ENCODE assay signal across 9 mouse cellular contexts in genomic region chr12:74293624-74294023, GRCm38 (mm10). TPM values are rescaled to one million over a fixed set of nuclear protein-coding genes. Genes with fewer than 3 reads are reported as not detected.
DNase-seq lines count a peak whose midpoint lies in the region; ATAC-seq and TF ChIP-seq lines count a peak whose summit lies in the region.
"Had no signal": no experiment of that assay in that cellular context is flagged by ENCODE, and none has a peak within 500 bp of the region (broad histone marks: within the 10 kb centered on the region; RNA-seq: fewer than 3 reads in every experiment).

No protein-coding gene starts in this region.

- no peaks in the 10 kb centered on the region for H3K27me3 ChIP-seq in cerebellum, adult 2 months (ENCODE audit: control insufficient read depth, insufficient read depth, low read length)
- no peaks in the 10 kb centered on the region for H3K27me3 ChIP-seq in forebrain, postnatal 0 days (ENCODE audit: insufficient read depth, low read length)

- H3K9ac ChIP-seq in forebrain, postnatal 0 days: no peak overlapping the region
- H3K9ac ChIP-seq: heart, embryonic 13.5 days had no signal

- H3K4me3 ChIP-seq in cerebellum, adult 2 months (replicated peaks; ENCODE audit: insufficient read depth, low read depth, low read length): no peak overlapping the region
- H3K4me3 ChIP-seq in forebrain, postnatal 0 days (ENCODE audit: low read depth, low read length): no peak overlapping the region
- H3K4me3 ChIP-seq: heart, embryonic 13.5 days had no signal

- no peaks in the 10 kb centered on the region for H3K9me3 ChIP-seq in forebrain, postnatal 0 days (ENCODE audit: low read length)
- H3K9me3 ChIP-seq: heart, embryonic 13.5 days had no signal

- TF ChIP-seq CTCF in cerebellum, adult 2 months (IDR thresholded peaks at IDR 0.05; ENCODE audit: borderline replicate concordance, insufficient read depth, low read depth, low read length): peak; percentile 48; the same call in 1 of the 2 replicates
- peak; percentile 86 for TF ChIP-seq CTCF in forebrain, postnatal 0 days (IDR thresholded peaks at IDR 0.05; ENCODE audit: low read depth)

- H3K4me2 ChIP-seq in forebrain, postnatal 0 days (ENCODE audit: low read depth): no peak overlapping the region
- H3K4me2 ChIP-seq: heart, embryonic 13.5 days had no signal

- H3K4me1 ChIP-seq in cerebellum, adult 2 months (ENCODE audit: control insufficient read depth, insufficient read depth, low read length): no peaks in the 10 kb centered on the region
- H3K4me1 ChIP-seq in forebrain, postnatal 0 days (ENCODE audit: insufficient read depth): peaks cover 8% of the 10 kb centered on the region
- H3K4me1 ChIP-seq: heart, embryonic 13.5 days had no signal

- H3K36me3 ChIP-seq in forebrain, postnatal 0 days (ENCODE audit: insufficient read depth): peaks cover 6% of the 10 kb centered on the region
- H3K36me3 ChIP-seq: heart, embryonic 13.5 days had no signal

- DNase-seq in adrenal gland, postnatal 10 days: peak; percentile 45
- DNase-seq in adrenal gland, postnatal 25 days: no peak
- DNase-seq in left cerebral cortex, postnatal 14 days (ENCODE audit: low spot score in 2 of 2): peak; percentile 66 to 73
- no peak for DNase-seq in left cerebral cortex, adult 11 months (ENCODE audit: low spot score)
- DNase-seq in cerebellum, adult 2 months: peak; percentile 35 to 54
- peak; percentile 90 for DNase-seq in forebrain, postnatal 0 days
- DNase-seq in spleen, postnatal 4 days (ENCODE audit: low spot score in 2 of 2): no peak

- intact Hi-C loops in left cerebral cortex, postnatal 14 days (cut with DNase I): loop anchor here (5.0 kb wide), 1 partner anchor 236 kb away; no protein-coding TSS in a partner anchor

- 10% methylated on average over 4 of the region's 4 CpGs for WGBS in cerebellum, adult 2 months
- WGBS in forebrain, postnatal 0 days: 2% methylated on average over 4 of the region's 4 CpGs

- peak; percentile 56; the same call in 1 of the 2 replicates for ATAC-seq in forebrain, postnatal 0 days
- 0 out of 2 replicates have a peak, but pooled peaks have one; percentile 50 for ATAC-seq in megakaryocyte-erythroid progenitor cell, adult 5-6 weeks (replicated peaks; ENCODE audit: low FRiP score, low TSS enrichment, poor library complexity, severe bottlenecking)

- no peak overlapping the region for H3K27ac ChIP-seq in cerebellum, adult 2 months (ENCODE audit: insufficient read depth, low read length)
- no peak overlapping the region for H3K27ac ChIP-seq in forebrain, postnatal 0 days (ENCODE audit: low read depth, low read length)
- H3K27ac ChIP-seq: heart, embryonic 13.5 days had no signal

- TF ChIP-seq POLR2A in cerebellum, adult 2 months (IDR thresholded peaks at IDR 0.05; ENCODE audit: borderline replicate concordance, insufficient read depth, low read length): no peak

RNA-seq across cellular contexts. Expression of gene Gm11042, which starts 22.6 kb away (rescaled TPM):
- total RNA-seq in adrenal gland, postnatal 10 days (2021): not detected
- not detected in 2 replicates for total RNA-seq in adrenal gland, postnatal 25 days (2021)
- not detected for total RNA-seq in left cerebral cortex, postnatal 14 days (2021)
- polyA plus RNA-seq in cerebellum, adult 2 months (2012; rRNA removed): not detected in 2 replicates
- total RNA-seq in forebrain, postnatal 0 days (2014; rRNA removed): not detected in 2 replicates
- polyA plus RNA-seq in forebrain, postnatal 0 days (2015; fragmentation: Nextera tagmentation; extraction: Ambion mirVana): not detected in 2 replicates
- not detected in 2 replicates for total RNA-seq in megakaryocyte-erythroid progenitor cell, adult 5-6 weeks (2014; fragmentation: Nextera tagmentation)
- not detected in 2 replicates for total RNA-seq in megakaryocyte-erythroid progenitor cell, adult 5-6 weeks (2017)
- polyA plus RNA-seq: heart, embryonic 13.5 days had no signal

Comparison
In these comparisons a context has a peak if more than half of its experiments do, and no peak if none do; other contexts are left out.
1. DNase-seq: peak in adrenal gland, postnatal 10 days (single experiment), left cerebral cortex, postnatal 14 days (2 of 2), cerebellum, adult 2 months (2 of 2) and forebrain, postnatal 0 days (single experiment); none in adrenal gland, postnatal 25 days (single experiment), left cerebral cortex, adult 11 months (single experiment) and spleen, postnatal 4 days (0 of 2).